Mouse (Mus musculus) ES-E14 (cell line): ENCODE data around the gene Btn2a2. TPM values are rescaled to one million over a fixed set of nuclear protein-coding genes. Genes with fewer than 3 reads are reported as not detected.
A peak's percentile ranks its signal among the peaks of the same experiment; 100 is the strongest.

Experiments used
- DNase-seq: peaks from one replicate; pipeline ENCODE4 v3.0.0-alpha.2; 2013; ENCODE audit warnings: low read depth, low spot score
- H3K27ac ChIP-seq: 2 replicates; pipeline ENCODE4 v1.5.1; 2012; ENCODE audit warnings: low read depth, mild to moderate bottlenecking, low read length, moderate library complexity, mixed read lengths; ENCODE audit not compliant: poor library complexity, insufficient read depth, severe bottlenecking
- H3K36me3 ChIP-seq: 2 replicates; pipeline ENCODE4 v1.6.1; 2012; ENCODE audit warnings: mild to moderate bottlenecking, low read length, moderate library complexity, mixed read lengths; ENCODE audit not compliant: control insufficient read depth, poor library complexity, insufficient read depth, severe bottlenecking
- H3K4me1 ChIP-seq, 2 experiments: fragments of 150-350 bp in 1 of 2; sonication (generic) in 1 of 2; 2 replicates each; pipeline ENCODE4 v1.6.1; 2012; ENCODE audit warnings: low read length in 2 of 2, mild to moderate bottlenecking in 1 of 2, mixed read lengths in 1 of 2; ENCODE audit not compliant: control insufficient read depth in 2 of 2, insufficient read depth in 2 of 2, poor library complexity in 1 of 2
- H3K4me3 ChIP-seq, 2 experiments: fragments of 150-350 bp in 1 of 2; sonication (generic) in 1 of 2; 2 replicates each; pipeline ENCODE4 v1.5.1; 2012; ENCODE audit warnings: low read length in 2 of 2, low read depth in 1 of 2, mild to moderate bottlenecking in 1 of 2, mixed read lengths in 1 of 2; ENCODE audit not compliant: insufficient read depth in 1 of 2, poor library complexity in 1 of 2, severe bottlenecking in 1 of 2
- H3K9ac ChIP-seq: 2 replicates; pipeline ENCODE4 v1.6.1; 2012; ENCODE audit warnings: low read depth, mild to moderate bottlenecking, low read length, mixed read lengths; ENCODE audit not compliant: poor library complexity, insufficient read depth, severe bottlenecking
- H3K9me3 ChIP-seq: fragments of 150-350 bp; sonication (generic); 2 replicates; pipeline ENCODE4 v1.6.1; 2012; ENCODE audit warnings: low read depth, mild to moderate bottlenecking, low read length; ENCODE audit not compliant: control insufficient read depth, insufficient read depth
- CHD2 ChIP-seq: IDR thresholded peaks from 2 replicates; pipeline ENCODE4 v1.6.1; 2014; ENCODE audit warnings: mild to moderate bottlenecking, low read depth, low read length, inconsistent platforms
- HCFC1 ChIP-seq: IDR thresholded peaks from 2 replicates; pipeline ENCODE4 v1.6.1; 2012; ENCODE audit warnings: low read length, inconsistent platforms, borderline replicate concordance; ENCODE audit not compliant: insufficient read depth
- MAFK ChIP-seq: IDR thresholded peaks from 2 replicates; pipeline ENCODE4 v1.6.1; 2014; ENCODE audit warnings: mild to moderate bottlenecking, low read depth, low read length, inconsistent platforms; ENCODE audit not compliant: insufficient read depth
- ZC3H11A ChIP-seq: IDR thresholded peaks from 2 replicates; pipeline ENCODE4 v1.6.1; 2012; ENCODE audit warnings: low read depth, mild to moderate bottlenecking, inconsistent platforms, low read length, borderline replicate concordance
- ZNF384 ChIP-seq: IDR thresholded peaks from 2 replicates; pipeline ENCODE4 v1.6.1; 2012; ENCODE audit warnings: low read depth, low read length, inconsistent platforms
- in situ Hi-C, 2 experiments: fragments of 600-800 bp; cut with MboI; formaldehyde crosslinking; loops; one replicate each; pipeline ENCODE4 v1.15.1; 2025; ENCODE audit warnings: low sequenced_read_pairs in 2 of 2, inconsistent platforms in 1 of 2; ENCODE audit not compliant: unreplicated experiment in 2 of 2
- total RNA-seq: library from RNA; depleted of rRNA; stranded (reverse); fragments of 300-350 nt; gene quantifications from 2 replicates; pipeline ENCODE4 v1.2.3, GENCODE M21; 2012

The Btn2a2 gene
- total RNA-seq, 1 experiment: 1.5 TPM

DNA sequence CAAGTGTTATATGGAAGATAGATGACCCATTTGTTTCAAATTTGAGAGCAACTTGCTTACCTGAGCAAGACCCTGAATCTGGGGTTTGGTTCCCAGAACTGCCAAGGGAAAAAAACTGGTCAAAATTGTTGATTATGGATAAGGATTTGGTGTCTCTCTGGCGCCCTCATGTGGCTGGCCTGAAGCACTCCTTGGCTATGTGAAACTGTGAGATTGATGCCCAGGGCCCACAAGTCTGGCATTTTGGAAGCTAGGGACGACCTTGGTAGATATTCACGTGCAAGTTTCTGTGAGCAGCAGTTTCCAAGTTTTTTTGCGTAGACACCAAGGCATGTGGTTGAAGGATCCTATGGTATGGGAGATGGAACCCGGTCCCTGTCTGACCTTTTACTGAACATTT lies 36.0 kb upstream of the Btn2a2 start:
- Histone ChIP-seq H3K9ac (no peak overlapping the region), H3K36me3 (no peaks in the 10 kb centered on the region), H3K4me1 (no peaks in the 10 kb centered on the region; a peak in 1 of 4 replicates), H3K9me3 (no peaks in the 10 kb centered on the region), H3K27ac (no peak overlapping the region), H3K4me3 (no peak overlapping the region)
- TF ChIP-seq ZC3H11A (peak; percentile 91), HCFC1 (no peak), CHD2 (no peak), ZNF384 (peak; percentile 81), MAFK (no peak)
- in situ Hi-C loops: loop anchor here (10.0 to 25.0 kb wide), 3 partner anchors 212 to 1600 kb away; partner anchors contain the start of genes Hist1h2ag (in 1 of the 2), Hist1h2ah (in 1 of the 2), Hist1h2bj (in 1 of the 2) and Hist1h2bk (in 1 of the 2)
- DNase-seq: no peak

DNA sequence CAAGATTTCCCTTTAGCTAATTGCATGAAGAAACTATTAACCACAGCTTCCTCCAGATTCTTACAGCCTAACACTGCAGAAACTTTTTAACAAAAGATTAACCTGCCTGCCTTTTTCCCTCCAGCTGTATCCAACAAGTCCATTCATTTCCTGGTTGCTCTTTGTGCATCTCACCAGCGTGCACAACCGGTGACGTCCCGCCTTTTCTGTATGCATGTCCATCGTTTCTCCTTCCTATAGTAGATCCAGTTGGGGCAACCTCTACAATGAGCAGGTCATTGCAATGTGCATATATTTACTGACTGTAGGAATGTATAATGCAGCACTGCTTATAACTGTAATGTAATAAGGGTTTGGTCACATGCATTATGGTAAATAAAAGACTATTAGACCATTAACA lies 35.3 kb upstream of the Btn2a2 start:
- TF ChIP-seq CHD2: no peak
- no peak for TF ChIP-seq HCFC1
- no peak for TF ChIP-seq MAFK
- TF ChIP-seq ZC3H11A: no peak
- DNase-seq: no peak
- H3K9ac ChIP-seq: no peak overlapping the region

GRCm38 (mm10) chr13:23521703-23522102 lies 33.0 kb upstream of the Btn2a2 start:
- TF ChIP-seq ZNF384 (0 out of 2 replicates have a peak, but pooled peaks have one; percentile 11), MAFK (peak; percentile 91), CHD2 (no peak), HCFC1 (no peak), ZC3H11A (no peak)
- Histone ChIP-seq H3K4me3 (0 out of 4 replicates have a peak overlapping the region, but pooled peaks of 1 of the 2 experiments have one; percentile 3), H3K27ac (no peak overlapping the region), H3K4me1 (no peaks in the 10 kb centered on the region), H3K9ac (no peak overlapping the region), H3K36me3 (no peaks in the 10 kb centered on the region), H3K9me3 (no peaks in the 10 kb centered on the region)
- no peak for DNase-seq
- in situ Hi-C loops: loop anchor here (10.0 to 25.0 kb wide), 2 partner anchors 209 to 1597 kb away; no protein-coding TSS in a partner anchor

More for the DNA sequence above, 35.3 kb upstream of the Btn2a2 start:
- no peak overlapping the region for H3K27ac ChIP-seq
- H3K4me1 ChIP-seq: no peaks in the 10 kb centered on the region
- in situ Hi-C loops: loop anchor here (10.0 to 25.0 kb wide), 2 partner anchors 212 to 1599 kb away; no protein-coding TSS in a partner anchor
- no peaks in the 10 kb centered on the region for H3K36me3 ChIP-seq
- H3K9me3 ChIP-seq: no peaks in the 10 kb centered on the region
- H3K4me3 ChIP-seq: no peak overlapping the region

DNA sequence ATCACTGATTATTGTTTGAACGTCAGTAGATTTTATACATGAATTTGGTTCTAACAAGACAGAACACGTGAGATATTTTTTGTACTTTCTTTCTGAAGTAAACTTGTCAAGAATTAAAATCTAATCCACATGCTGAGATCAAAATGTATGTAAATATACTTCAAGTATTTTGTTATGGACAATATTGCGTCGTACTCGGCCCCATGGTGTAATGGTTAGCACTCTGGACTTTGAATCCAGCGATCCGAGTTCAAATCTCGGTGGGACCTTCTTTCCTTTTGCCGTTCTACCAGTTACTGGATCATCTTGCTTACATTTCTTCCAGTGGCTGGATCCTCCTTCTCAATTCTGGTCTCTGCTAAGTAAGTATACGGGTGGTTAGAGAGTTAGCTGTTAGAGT lies 30.8 kb upstream of the Btn2a2 start:
- Histone ChIP-seq H3K4me1 (peaks cover 0 to 6% of the 10 kb centered on the region in 2 experiments; a peak in 1 of 4 replicates), H3K4me3 (peak overlapping the region; percentile 60 to 69), H3K9ac (no peak overlapping the region), H3K27ac (no peak overlapping the region), H3K9me3 (no peaks in the 10 kb centered on the region), H3K36me3 (no peaks in the 10 kb centered on the region)
- in situ Hi-C loops: loop anchor here (5.0 to 25.0 kb wide), 3 partner anchors 87 to 207 kb away; no protein-coding TSS in a partner anchor
- no peak for DNase-seq
- TF ChIP-seq MAFK (peak; percentile 92), ZC3H11A (no peak)
